Mouse (Mus musculus) forebrain, embryonic 14.5 days (tissue): Measurements from ENCODE around the gene Rtkn. TPM values are rescaled to one million over a fixed set of nuclear protein-coding genes. Genes with fewer than 3 reads are reported as not detected.

ENCODE experiments used
- ATAC-seq: fragments of 200-750 bp; cut with Nextera tagmentation; 2 replicates; pipeline ENCODE4 v1.8.0; 2017; ENCODE audit warnings: mild to moderate bottlenecking, moderate library complexity
- DNase-seq: peaks from one replicate; pipeline ENCODE4 v3.0.0-alpha.2; 2015; ENCODE audit warnings: low spot score
- H3K27ac ChIP-seq: fragments of 300-500 bp; sonication (generic); 2 replicates; pipeline ENCODE4 v1.5.1; 2014; ENCODE audit warnings: low read depth, mild to moderate bottlenecking, control low read depth, low read length, moderate library complexity
- H3K27me3 ChIP-seq: fragments of 300-500 bp; sonication (generic); replicated peaks from 2 replicates; pipeline ENCODE4 v1.6.1; 2014; ENCODE audit warnings: low read length, control low read depth, mixed read lengths; ENCODE audit not compliant: control insufficient read depth, insufficient read depth
- H3K36me3 ChIP-seq: fragments of 300-500 bp; sonication (generic); 2 replicates; pipeline ENCODE4 v1.6.1; 2014; ENCODE audit warnings: low read length, control low read depth; ENCODE audit not compliant: control insufficient read depth, insufficient read depth
- H3K4me1 ChIP-seq: fragments of 300-500 bp; sonication (generic); 2 replicates; pipeline ENCODE4 v1.6.1; 2014; ENCODE audit warnings: antibody characterized with exemption, low read length, control low read depth; ENCODE audit not compliant: control insufficient read depth, insufficient read depth
- H3K4me2 ChIP-seq: fragments of 300-500 bp; sonication (generic); 2 replicates; pipeline ENCODE4 v1.6.1; 2014; ENCODE audit warnings: mild to moderate bottlenecking, control low read depth, low read length
- H3K4me3 ChIP-seq: fragments of 300-500 bp; sonication (generic); 2 replicates; pipeline ENCODE4 v1.5.1; 2014; ENCODE audit warnings: low read depth, low read length, control low read depth
- H3K9ac ChIP-seq: fragments of 300-500 bp; sonication (generic); 2 replicates; pipeline ENCODE4 v1.6.1; 2014; ENCODE audit warnings: mild to moderate bottlenecking, low read length, control low read depth, moderate library complexity
- H3K9me3 ChIP-seq: fragments of 300-500 bp; sonication (generic); replicated peaks from 2 replicates; pipeline ENCODE4 v1.6.1; 2016; ENCODE audit warnings: low read length, control low read depth, mixed read lengths; ENCODE audit not compliant: control insufficient read depth
- WGBS: fragments of 180-500 bp; shearing (Covaris S2); extraction: QIAGEN DNeasy Blood & Tissue Kit; methylation state at CpG from one replicate; pipeline ENCODE4 v1.1.7; 2014; 5-methylcytosine and 5-hydroxymethylcytosine counted together
- polyA plus RNA-seq: library from polyadenylated mRNA; unstranded; fragments of >200 nt; fragmentation: Nextera tagmentation; extraction: Ambion mirVana; gene quantifications from 2 replicates; pipeline ENCODE4 v1.2.1, GENCODE M21; 2014

The Rtkn gene
- polyA plus RNA-seq, 1 experiment from 2014 or later: 4.8 TPM

DNA sequence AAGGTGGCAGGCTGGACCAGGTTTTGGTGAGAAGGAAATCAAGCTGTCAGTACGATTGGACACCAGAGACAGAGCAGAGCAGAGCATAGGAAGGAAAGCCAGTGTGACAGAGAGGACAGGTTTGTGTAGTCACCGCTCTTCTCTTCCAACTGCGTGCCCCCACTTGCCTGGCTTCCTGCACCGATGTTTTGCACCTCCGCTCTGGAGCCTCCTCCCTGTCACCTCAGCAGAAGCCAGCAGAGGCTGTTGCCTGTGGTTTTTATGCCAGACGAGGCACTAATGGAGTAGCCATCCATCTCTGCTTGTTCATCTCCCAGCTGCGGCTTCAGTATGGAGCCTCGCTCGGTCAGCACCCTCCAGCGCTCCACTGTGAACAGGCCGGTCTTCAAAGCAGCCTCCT, 7.6 kb downstream of the Rtkn start:
- no peak overlapping the region for H3K27ac ChIP-seq
- no peak overlapping the region for H3K9ac ChIP-seq
- H3K27me3 ChIP-seq: 0 out of 2 replicates have a peak, but pooled peaks cover 6% of the 10 kb centered on the region
- DNase-seq (no peak), ATAC-seq (no peak)
- peaks cover 9% of the 10 kb centered on the region; the same call in 1 of the 2 replicates for H3K4me1 ChIP-seq
- H3K9me3 ChIP-seq: no peaks in the 10 kb centered on the region
- no peak overlapping the region for H3K4me3 ChIP-seq
- no peak overlapping the region for H3K4me2 ChIP-seq
- no peaks in the 10 kb centered on the region for H3K36me3 ChIP-seq
- 54% methylated on average over 11 of the region's 11 CpGs for WGBS

DNA sequence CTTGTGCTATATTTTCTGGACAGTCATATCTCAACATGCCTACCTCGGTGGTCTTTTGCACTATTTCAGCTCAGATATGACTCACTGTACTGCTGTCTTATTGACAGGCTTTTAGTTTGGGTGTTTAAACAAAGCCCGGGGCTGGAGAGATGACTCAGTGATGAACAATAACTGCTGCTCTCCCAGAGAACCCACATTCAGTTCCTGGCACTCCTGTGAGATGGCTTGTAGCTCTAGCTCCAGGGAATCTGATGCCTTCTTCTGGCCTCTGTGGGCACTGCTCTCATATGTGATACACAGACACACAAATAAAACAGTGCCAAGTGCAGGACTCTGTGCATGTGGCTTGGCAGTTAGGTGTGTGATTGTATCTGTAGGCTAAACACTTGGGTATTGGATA, 9.9 kb downstream of the Rtkn start:
- H3K4me3 ChIP-seq: no peak overlapping the region
- DNase-seq (no peak), ATAC-seq (no peak)
- H3K9ac ChIP-seq: no peak overlapping the region
- H3K4me2 ChIP-seq: no peak overlapping the region
- 0 out of 2 replicates have a peak, but pooled peaks cover 6% of the 10 kb centered on the region for H3K27me3 ChIP-seq
- H3K9me3 ChIP-seq: no peaks in the 10 kb centered on the region
- 85% methylated on average over 2 of the region's 2 CpGs for WGBS
- H3K27ac ChIP-seq: no peak overlapping the region
- H3K36me3 ChIP-seq: no peaks in the 10 kb centered on the region
- H3K4me1 ChIP-seq: peaks cover 7% of the 10 kb centered on the region; the same call in 1 of the 2 replicates

DNA sequence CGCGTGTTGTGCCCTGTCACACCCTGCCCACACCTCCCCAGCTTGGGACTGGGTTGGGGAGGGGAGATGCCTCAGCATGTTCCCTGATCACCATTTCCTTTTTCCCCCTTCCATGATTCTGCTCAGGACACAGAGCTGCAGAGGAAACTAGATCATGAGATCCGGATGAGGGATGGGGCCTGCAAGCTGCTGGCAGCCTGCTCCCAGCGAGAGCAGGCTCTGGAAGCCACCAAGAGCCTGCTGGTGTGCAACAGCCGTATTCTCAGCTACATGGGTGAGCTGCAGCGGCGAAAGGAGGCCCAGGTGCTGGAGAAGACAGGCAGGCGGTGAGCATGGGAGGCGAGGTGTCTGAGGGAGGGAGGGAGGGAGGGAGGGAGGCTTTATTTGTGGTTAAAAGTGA, 10.5 kb downstream of the Rtkn start:
- Histone ChIP-seq H3K4me3 (no peak overlapping the region), H3K27ac (no peak overlapping the region), H3K4me2 (no peak overlapping the region), H3K36me3 (no peaks in the 10 kb centered on the region), H3K27me3 (0 out of 2 replicates have a peak, but pooled peaks cover 6% of the 10 kb centered on the region), H3K4me1 (peaks cover 7% of the 10 kb centered on the region; the same call in 1 of the 2 replicates), H3K9ac (no peak overlapping the region), H3K9me3 (no peaks in the 10 kb centered on the region)
- DNase-seq: no peak
- ATAC-seq: no peak
- 77% methylated on average over 9 of the region's 9 CpGs for WGBS

DNA sequence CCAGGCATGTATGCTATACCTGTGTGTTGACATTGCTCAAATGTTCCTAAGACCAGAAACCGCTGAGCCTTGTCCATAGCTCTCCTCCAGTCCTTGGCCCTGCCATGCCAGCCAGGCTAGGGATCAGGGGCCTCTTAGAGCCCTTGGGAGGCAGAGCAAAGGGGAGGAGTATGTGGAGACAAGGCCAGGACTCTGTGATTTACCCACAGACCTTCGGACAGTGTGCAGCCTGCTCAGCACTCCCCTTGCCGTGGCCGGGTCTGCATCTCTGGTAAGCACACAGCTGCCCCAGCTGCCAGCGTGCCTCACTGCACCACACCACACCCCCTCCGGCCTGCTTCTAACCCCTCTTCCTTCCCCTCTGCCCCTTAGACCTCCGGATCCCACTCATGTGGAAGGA, 12.0 kb downstream of the Rtkn start:
- Histone ChIP-seq H3K27me3 (no peaks in the 10 kb centered on the region), H3K4me1 (peaks cover 2% of the 10 kb centered on the region; the same call in 1 of the 2 replicates), H3K4me2 (no peak overlapping the region), H3K9ac (no peak overlapping the region), H3K4me3 (no peak overlapping the region), H3K9me3 (no peaks in the 10 kb centered on the region), H3K27ac (no peak overlapping the region), H3K36me3 (peaks cover 3% of the 10 kb centered on the region; the same call in 1 of the 2 replicates)
- ATAC-seq (no peak), DNase-seq (no peak)
- WGBS: 49% methylated on average over 7 of the region's 7 CpGs

DNA sequence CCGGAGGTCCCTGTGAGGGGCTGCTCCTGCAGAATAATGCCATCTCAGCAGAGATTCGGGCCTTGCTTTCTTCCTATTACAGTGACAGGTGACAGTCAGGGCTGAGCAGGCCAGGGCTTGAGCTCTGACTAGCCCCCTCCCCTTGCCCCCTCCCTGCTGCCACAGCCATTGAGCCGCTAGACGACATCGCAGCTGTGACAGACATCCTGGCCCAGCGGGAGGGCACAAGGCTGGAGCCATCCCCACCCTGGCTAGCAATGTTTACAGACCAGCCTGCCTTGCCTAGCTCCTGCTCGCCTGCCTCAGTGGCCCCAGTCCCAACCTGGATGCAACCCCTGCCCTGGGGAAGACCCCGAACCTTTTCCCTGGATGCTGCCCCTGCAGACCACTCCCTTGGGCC, 16.5 kb downstream of the Rtkn start:
- Histone ChIP-seq H3K9ac (no peak overlapping the region; the same call in 1 of the 2 replicates), H3K27me3 (no peaks in the 10 kb centered on the region), H3K4me3 (no peak overlapping the region), H3K36me3 (peaks cover 13% of the 10 kb centered on the region; the same call in 1 of the 2 replicates), H3K4me1 (peaks cover 6% of the 10 kb centered on the region; the same call in 1 of the 2 replicates), H3K27ac (no peak overlapping the region), H3K4me2 (no peak overlapping the region), H3K9me3 (no peaks in the 10 kb centered on the region)
- ATAC-seq (no peak), DNase-seq (no peak)
- 26% methylated on average over 8 of the region's 8 CpGs for WGBS

DNA sequence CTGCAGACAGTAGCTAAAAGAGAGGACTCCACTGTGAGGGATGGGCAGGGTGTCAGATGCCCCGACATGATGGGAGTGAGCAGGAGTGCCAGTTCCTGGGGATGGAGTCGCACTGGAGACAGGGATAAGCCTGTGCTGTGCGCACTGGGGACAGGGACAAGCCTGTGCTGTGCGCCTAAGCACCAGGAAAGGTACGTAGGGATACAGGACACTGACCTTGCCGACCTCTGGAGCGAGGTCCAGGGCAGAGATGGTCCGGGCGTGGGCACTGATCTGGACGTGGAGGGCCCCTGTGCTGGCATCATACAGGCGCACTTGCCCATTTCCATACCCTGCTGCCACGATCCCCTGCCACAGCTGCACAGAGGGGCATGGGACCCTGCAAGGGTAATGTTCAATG, 17.8 kb downstream of the Rtkn start:
- H3K9me3 ChIP-seq: no peaks in the 10 kb centered on the region
- no peak for DNase-seq
- H3K27me3 ChIP-seq: no peaks in the 10 kb centered on the region
- H3K4me2 ChIP-seq: no peak overlapping the region
- ATAC-seq: no peak
- no peak overlapping the region for H3K27ac ChIP-seq
- H3K9ac ChIP-seq: no peak overlapping the region
- 88% methylated on average over 12 of the region's 12 CpGs for WGBS
- H3K36me3 ChIP-seq: peaks cover 13% of the 10 kb centered on the region; the same call in 1 of the 2 replicates
- peaks cover 6% of the 10 kb centered on the region; the same call in 1 of the 2 replicates for H3K4me1 ChIP-seq
- H3K4me3 ChIP-seq: no peak overlapping the region

DNA sequence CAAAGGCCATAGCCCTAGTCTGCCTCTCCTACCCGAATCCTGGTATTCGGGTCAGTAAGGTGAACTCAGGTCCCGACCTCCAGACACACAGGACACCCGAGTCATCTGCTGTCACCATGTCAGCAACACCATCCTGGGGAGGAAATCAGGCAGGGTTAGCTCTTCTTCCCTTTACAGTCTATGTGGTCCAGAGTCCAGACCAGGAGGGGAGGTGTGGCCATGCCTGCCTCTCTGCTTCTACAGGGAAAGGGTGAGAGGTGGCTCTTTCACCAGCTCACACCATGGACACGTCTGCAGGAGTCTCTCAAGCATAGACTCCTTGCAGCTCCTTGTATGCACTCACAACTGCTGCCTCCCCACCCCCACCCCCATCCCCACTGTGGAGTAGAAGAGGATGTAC, 18.2 kb downstream of the Rtkn start:
- H3K4me1 ChIP-seq: peaks cover 6% of the 10 kb centered on the region; the same call in 1 of the 2 replicates
- H3K9ac ChIP-seq: no peak overlapping the region
- WGBS: 79% methylated on average over 5 of the region's 5 CpGs
- H3K4me3 ChIP-seq: no peak overlapping the region
- H3K9me3 ChIP-seq: no peaks in the 10 kb centered on the region
- no peak overlapping the region for H3K27ac ChIP-seq
- H3K36me3 ChIP-seq: peaks cover 13% of the 10 kb centered on the region; the same call in 1 of the 2 replicates
- no peaks in the 10 kb centered on the region for H3K27me3 ChIP-seq
- H3K4me2 ChIP-seq: no peak overlapping the region
- DNase-seq (no peak), ATAC-seq (no peak)

DNA sequence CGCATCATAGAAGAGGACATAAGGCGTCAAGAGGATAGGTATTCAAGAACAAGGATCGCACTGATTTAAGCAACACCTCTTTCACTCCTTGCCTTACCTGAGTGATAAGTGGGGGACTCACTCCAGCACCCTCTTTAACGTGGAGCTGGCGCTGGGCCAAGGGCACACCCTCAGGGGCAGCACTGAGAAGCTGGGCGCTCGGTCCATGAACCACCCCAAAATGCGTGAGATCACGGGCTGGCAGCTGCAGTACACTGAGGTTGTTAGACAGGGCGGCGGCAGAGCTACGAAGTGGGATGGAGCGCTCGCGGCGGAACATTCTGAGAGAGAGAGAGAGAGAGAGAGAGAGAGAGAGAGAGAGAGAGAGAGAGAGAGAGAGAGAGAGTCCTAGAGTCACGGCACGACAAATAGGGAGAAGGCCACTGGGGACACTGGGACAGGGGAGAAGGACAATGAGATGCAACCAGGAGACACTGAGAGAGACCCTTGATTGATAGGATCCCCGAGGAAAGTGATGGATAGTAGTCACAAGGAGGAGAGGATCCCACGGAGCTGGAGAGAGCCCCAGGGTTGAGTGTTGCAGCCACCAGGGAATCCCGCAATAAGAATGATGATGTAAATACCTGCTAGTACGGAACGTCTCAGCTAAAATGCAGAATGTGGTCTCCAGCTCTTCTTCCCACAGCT, 20.4 kb downstream of the Rtkn start:
- peak overlapping the region; percentile 68 for H3K9ac ChIP-seq
- 0 out of 2 replicates have a peak overlapping the region, but pooled peaks have one; percentile 2 for H3K27ac ChIP-seq
- WGBS: 8% methylated on average over 23 of the region's 23 CpGs
- peaks cover 8% of the 10 kb centered on the region for H3K27me3 ChIP-seq
- ATAC-seq (peak; percentile 37), DNase-seq (no peak)
- H3K36me3 ChIP-seq: peaks cover 13% of the 10 kb centered on the region; the same call in 1 of the 2 replicates
- peak overlapping the region; percentile 52 for H3K4me3 ChIP-seq
- no peaks in the 10 kb centered on the region for H3K9me3 ChIP-seq
- peak overlapping the region; percentile 80 for H3K4me2 ChIP-seq
- peaks cover 6% of the 10 kb centered on the region; the same call in 1 of the 2 replicates for H3K4me1 ChIP-seq

DNA sequence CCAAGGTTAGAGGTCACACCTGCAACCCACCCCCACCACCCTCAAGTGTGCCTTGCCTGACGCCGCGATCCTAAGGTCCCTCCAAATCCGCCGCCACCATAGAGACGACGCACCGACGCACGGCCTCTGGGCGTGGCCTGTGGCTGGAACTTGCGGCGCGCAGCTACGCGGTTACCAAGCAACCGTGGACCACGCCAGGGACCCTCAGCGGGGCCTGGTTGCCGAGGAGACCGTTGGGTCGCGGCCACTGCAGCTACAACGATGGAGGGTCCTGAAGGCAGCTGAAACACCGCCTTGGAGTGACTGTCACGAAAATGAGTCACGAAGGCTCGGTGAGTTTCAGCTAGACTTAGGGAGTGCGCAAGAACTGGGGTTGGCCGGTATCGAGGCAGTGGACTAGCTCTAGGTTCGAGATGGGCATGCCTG, 21.0 kb downstream of the Rtkn start, which contains the start of the genes Wdr54 and 1700003E16Rik:
Gene Wdr54 (minus strand): TSS at position 139 of the 426 bp plus-strand sequence.
Gene 1700003E16Rik (plus strand): TSS at position 146 of the 426 bp plus-strand sequence.
- peaks cover 6% of the 10 kb centered on the region; the same call in 1 of the 2 replicates for H3K4me1 ChIP-seq
- peak within 1 kb of the TSS; percentile 80 for H3K4me2 ChIP-seq
- DNase-seq (peak; percentile 92), ATAC-seq (peak; percentile 97)
- WGBS: 0% methylated on average over 32 of the region's 32 CpGs
- peaks cover 13% of the 10 kb centered on the region for H3K27me3 ChIP-seq
- peak within 1 kb of the TSS; percentile 68 for H3K9ac ChIP-seq
- peaks cover 13% of the 10 kb centered on the region; the same call in 1 of the 2 replicates for H3K36me3 ChIP-seq
- peak within 1 kb of the TSS; percentile 2; the same call in 1 of the 2 replicates for H3K27ac ChIP-seq
- peak within 1 kb of the TSS; percentile 52 for H3K4me3 ChIP-seq
- H3K9me3 ChIP-seq: no peaks in the 10 kb centered on the region
